Comparison of ENCODE assay signal across 8 mouse cellular contexts in genomic region chr5:109558123-109558403, GRCm38 (mm10). TPM values are rescaled to one million over a fixed set of nuclear protein-coding genes. Genes with fewer than 3 reads are reported as not detected.
DNase-seq lines count a peak whose midpoint lies in the region; ATAC-seq and TF ChIP-seq lines count a peak whose summit lies in the region.

No protein-coding gene starts in this region.

- peak overlapping the region; percentile 89 for H3K27ac ChIP-seq in heart, embryonic 11.5 days (ENCODE audit: low read depth, low read length)
- peak overlapping the region; percentile 98 for H3K27ac ChIP-seq in forebrain, embryonic 15.5 days (replicated peaks)
- H3K27ac ChIP-seq in liver, embryonic 16.5 days (ENCODE audit: low read length) = peak overlapping the region; percentile 94

- no peak for ATAC-seq in heart, embryonic 11.5 days (replicated peaks; ENCODE audit: insufficient number of reproducible peaks, low FRiP score, low TSS enrichment)
- peak; percentile 65; the same call in 1 of the 2 replicates for ATAC-seq in forebrain, embryonic 15.5 days (replicated peaks)
- no peak for ATAC-seq in liver, embryonic 16.5 days (ENCODE audit: low read depth)

- H3K36me3 ChIP-seq in heart, embryonic 11.5 days (ENCODE audit: control insufficient read depth, insufficient read depth, low read length) = peaks cover 13% of the 10 kb centered on the region
- H3K36me3 ChIP-seq in E14TG2a.4 (ENCODE audit: insufficient read depth, low read length) = peaks cover 5% of the 10 kb centered on the region; the same call in 1 of the 2 replicates
- peaks cover 7% of the 10 kb centered on the region for H3K36me3 ChIP-seq in forebrain, embryonic 15.5 days
- H3K36me3 ChIP-seq in liver, embryonic 16.5 days (ENCODE audit: control insufficient read depth, insufficient read depth) = peaks cover 15% of the 10 kb centered on the region

- intact Hi-C loops in heart, postnatal 14 days (cut with DNase I) = loop anchor here (10.0 kb wide), 1 partner anchor 367 kb away; the partner anchor contains the start of gene Gm15446

- no peaks in the 10 kb centered on the region for H3K27me3 ChIP-seq in heart, embryonic 11.5 days (ENCODE audit: control insufficient read depth, insufficient read depth, low read length)
- no peaks in the 10 kb centered on the region for H3K27me3 ChIP-seq in E14TG2a.4 (ENCODE audit: insufficient read depth, low read length)
- H3K27me3 ChIP-seq in forebrain, embryonic 15.5 days = no peaks in the 10 kb centered on the region
- no peaks in the 10 kb centered on the region for H3K27me3 ChIP-seq in liver, embryonic 16.5 days (ENCODE audit: control insufficient read depth, insufficient read depth, low read depth, low read length)

- H3K9ac ChIP-seq in heart, embryonic 11.5 days (ENCODE audit: low read depth, low read length) = peak overlapping the region; percentile 60
- peak overlapping the region; percentile 41 for H3K9ac ChIP-seq in forebrain, embryonic 15.5 days (replicated peaks)
- H3K9ac ChIP-seq in liver, embryonic 16.5 days (ENCODE audit: low read depth, low read length) = 0 out of 2 replicates have a peak overlapping the region, but pooled peaks have one; percentile 20

- no peak for DNase-seq in heart, postnatal 14 days
- no peak for DNase-seq in natural killer cell, adult 2 months (ENCODE audit: low spot score in 2 of 2)
- DNase-seq in spleen, adult 18-20 months = no peak
- DNase-seq in adrenal gland, adult (ENCODE audit: inconsistent age in 2 of 2, low spot score in 1 of 2) = no peak

- peak overlapping the region; percentile 68 for H3K4me2 ChIP-seq in heart, embryonic 11.5 days
- peak overlapping the region; percentile 49 for H3K4me2 ChIP-seq in forebrain, embryonic 15.5 days (replicated peaks)
- H3K4me2 ChIP-seq in liver, embryonic 16.5 days (ENCODE audit: low read depth, low read length) = peak overlapping the region; percentile 76

- peaks cover 25% of the 10 kb centered on the region for H3K9me3 ChIP-seq in heart, embryonic 11.5 days (replicated peaks; ENCODE audit: control insufficient read depth, low read length)
- H3K9me3 ChIP-seq in E14TG2a.4 (ENCODE audit: low read length) = peaks cover 18% of the 10 kb centered on the region
- peaks cover 11% of the 10 kb centered on the region for H3K9me3 ChIP-seq in forebrain, embryonic 15.5 days
- H3K9me3 ChIP-seq in liver, embryonic 16.5 days (replicated peaks; ENCODE audit: control insufficient read depth, low read length) = peaks cover 32% of the 10 kb centered on the region

- no peaks in the 10 kb centered on the region for H3K4me1 ChIP-seq in heart, embryonic 11.5 days (ENCODE audit: control insufficient read depth, insufficient read depth, low read length)
- 0 out of 2 replicates have a peak, but pooled peaks cover 5% of the 10 kb centered on the region for H3K4me1 ChIP-seq in E14TG2a.4 (replicated peaks; ENCODE audit: low read depth, low read length)
- no peaks in the 10 kb centered on the region for H3K4me1 ChIP-seq in forebrain, embryonic 15.5 days
- peaks cover 9% of the 10 kb centered on the region; the same call in 1 of the 2 replicates for H3K4me1 ChIP-seq in liver, embryonic 16.5 days (ENCODE audit: control insufficient read depth, low read depth, low read length)

- 1% methylated on average over 9 of the region's 9 CpGs for WGBS in heart, embryonic 11.5 days (ENCODE audit: insufficient replicate concordance)
- under 1% methylated on average over 9 of the region's 9 CpGs for WGBS in forebrain, embryonic 15.5 days
- WGBS in liver, embryonic 16.5 days (ENCODE audit: insufficient replicate concordance) = 1% methylated on average over 9 of the region's 9 CpGs

- peak overlapping the region; percentile 66 for H3K4me3 ChIP-seq in heart, embryonic 11.5 days (ENCODE audit: low read depth, low read length)
- peak overlapping the region; percentile 79 for H3K4me3 ChIP-seq in E14TG2a.4 (replicated peaks; ENCODE audit: low read length)
- peak overlapping the region; percentile 73 for H3K4me3 ChIP-seq in forebrain, embryonic 15.5 days
- peak overlapping the region; percentile 74 for H3K4me3 ChIP-seq in liver, embryonic 16.5 days (ENCODE audit: low read depth, low read length)

- no peak for TF ChIP-seq CTCF in E14TG2a.4 (conservative IDR thresholded peaks at IDR 0.05; ENCODE audit: low read length)

RNA-seq across cellular contexts. Expression of gene Crlf2, which starts 0.7 kb away (rescaled TPM):
- 5.4 and 5.8 TPM in 2 replicates for polyA plus RNA-seq in heart, embryonic 11.5 days (2014; fragmentation: Nextera tagmentation; extraction: Ambion mirVana)
- 10 to 100 TPM; 10.3 to 11.7 TPM for total RNA-seq in heart, postnatal 14 days (2021)
- 10.5 and 11.3 TPM in 2 replicates for polyA plus RNA-seq in forebrain, embryonic 15.5 days (2015; fragmentation: Nextera tagmentation; extraction: Ambion mirVana)
- polyA plus RNA-seq in liver, embryonic 16.5 days (2015; fragmentation: Nextera tagmentation; extraction: Ambion mirVana) = 4.7 and 5.1 TPM in 2 replicates
